Mouse (Mus musculus): Measurements from ENCODE around the gene Aimp1. TPM values are rescaled to one million over a fixed set of nuclear protein-coding genes. Genes with fewer than 3 reads are reported as not detected.

Gene Aimp1
- total and polyA plus RNA-seq, 2 experiments from 2014 or later, result 25.8 to 57.4 TPM

DNA sequence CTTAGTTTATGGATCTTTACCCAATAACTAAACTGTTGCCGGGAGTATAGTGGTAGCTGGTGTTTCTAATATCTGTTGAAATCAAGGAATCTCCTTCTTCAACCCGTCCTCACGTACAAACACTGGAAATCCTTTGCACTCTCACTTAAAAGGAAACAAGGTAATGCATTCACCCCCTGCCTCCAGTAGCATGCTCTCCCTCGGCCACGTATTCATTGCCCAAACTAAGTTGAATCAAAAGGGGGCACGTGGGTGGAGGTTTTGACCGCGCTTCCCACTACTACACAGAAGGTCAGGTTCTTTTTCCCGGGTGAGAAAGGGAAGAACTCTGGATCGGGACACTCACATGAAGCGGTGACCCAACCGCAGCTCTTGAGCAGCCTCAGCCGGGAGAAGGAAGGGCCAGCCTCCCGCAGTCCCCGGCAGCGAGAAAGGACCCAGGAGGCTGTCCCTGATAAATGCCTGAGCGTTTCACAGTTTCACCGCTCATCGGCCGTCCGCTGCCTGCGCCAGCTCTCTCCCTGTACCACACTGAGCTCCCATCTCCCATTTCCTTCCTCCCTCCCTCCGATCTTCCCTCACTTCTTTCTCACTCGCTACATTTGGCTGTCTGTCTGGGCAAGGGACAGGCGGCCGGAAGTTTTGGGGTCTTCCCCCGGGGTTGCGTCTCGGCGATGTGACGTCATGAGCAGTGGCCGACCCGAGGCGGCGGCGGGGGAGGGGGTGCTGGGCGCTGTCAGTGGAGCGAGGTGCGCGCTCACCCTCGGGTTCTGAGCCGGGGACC lies 531 bp downstream of the Aimp1 start, which contains the start of gene Tbck:
TSS of gene Tbck (plus strand) at position 698 of the 784 bp plus-strand sequence.
- DNase-seq (ENCODE audit: low spot score), result peak; percentile 96
- under 1% methylated on average over 42 of the region's 42 CpGs for WGBS
- Histone ChIP-seq H3K9ac (replicated peaks; ENCODE audit: low read length) (peak within 1 kb of the TSS; percentile 88), H3K9me3 (ENCODE audit: low read length) (no peaks in the 10 kb centered on the region), H3K27me3 (ENCODE audit: insufficient read depth, low read length) (no peaks in the 10 kb centered on the region), H3K4me2 (ENCODE audit: low read depth, low read length) (peak within 1 kb of the TSS; percentile 82), H3K4me3 (ENCODE audit: low read length) (peak within 1 kb of the TSS; percentile 86), H3K36me3 (ENCODE audit: insufficient read depth, low read length) (peaks cover 4% of the 10 kb centered on the region; the same call in 1 of the 2 replicates), H3K27ac (peak within 1 kb of the TSS; percentile 91), H3K4me1 (ENCODE audit: insufficient read depth, low read length) (peaks cover 4% of the 10 kb centered on the region; the same call in 1 of the 2 replicates)
- peak; percentile 99 for ATAC-seq
- peak; percentile 29; the same call in 1 of the 2 replicates for TF ChIP-seq CTCF (IDR thresholded peaks at IDR 0.05; ENCODE audit: low read depth)

DNA sequence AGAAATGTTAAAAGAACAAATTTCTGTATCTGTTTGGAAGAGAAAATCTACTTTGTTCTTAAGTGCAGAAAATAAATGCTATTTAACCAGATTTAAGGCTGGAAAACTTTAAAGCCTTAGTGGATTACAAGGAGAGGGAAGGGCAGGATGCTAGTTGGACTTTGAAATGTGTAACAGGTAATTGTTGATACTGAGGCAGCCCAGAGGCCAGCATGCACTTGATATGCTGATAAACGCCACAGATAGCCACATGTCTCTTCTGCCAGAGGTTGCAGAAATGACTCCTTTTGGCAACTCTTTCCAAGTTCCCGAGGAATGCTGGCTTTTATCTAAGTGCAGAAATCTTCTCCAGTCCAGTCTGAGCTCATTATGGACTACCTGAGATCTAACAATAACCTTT lies 6.7 kb downstream of the Aimp1 start:
- Histone ChIP-seq H3K9ac (replicated peaks; ENCODE audit: low read length) (no peak overlapping the region), H3K36me3 (ENCODE audit: insufficient read depth, low read length) (peaks cover 13% of the 10 kb centered on the region), H3K4me3 (ENCODE audit: low read length) (no peak overlapping the region), H3K9me3 (ENCODE audit: low read length) (no peaks in the 10 kb centered on the region), H3K27me3 (ENCODE audit: insufficient read depth, low read length) (no peaks in the 10 kb centered on the region), H3K4me1 (ENCODE audit: insufficient read depth, low read length) (no peaks in the 10 kb centered on the region), H3K4me2 (ENCODE audit: low read depth, low read length) (no peak overlapping the region), H3K27ac (no peak overlapping the region)
- DNase-seq (ENCODE audit: low spot score) (no peak), ATAC-seq (no peak)
- 89% methylated on average over 2 of the region's 2 CpGs for WGBS
- TF ChIP-seq CTCF (IDR thresholded peaks at IDR 0.05; ENCODE audit: low read depth), result no peak

DNA sequence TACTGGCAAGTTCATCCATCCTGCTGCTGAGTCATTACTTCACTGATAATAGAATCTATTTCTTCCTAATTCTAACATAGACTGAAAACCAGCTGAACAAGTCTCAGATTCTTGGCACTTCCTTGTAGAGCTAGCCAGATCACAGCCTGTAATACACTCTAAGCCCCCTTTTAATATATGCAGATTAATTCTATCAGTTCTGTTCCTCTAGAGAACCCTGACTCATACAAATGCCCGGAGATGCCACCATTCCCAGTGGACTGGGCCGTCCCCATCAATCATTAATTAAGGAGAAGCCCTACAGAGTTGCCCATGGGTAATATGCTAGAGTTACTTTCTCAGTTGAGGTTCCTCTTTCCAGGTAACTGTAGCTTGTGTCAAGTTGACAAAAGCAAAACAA lies 28.2 kb downstream of the Aimp1 start:
- H3K9me3 ChIP-seq (ENCODE audit: low read length), result no peaks in the 10 kb centered on the region
- no peaks in the 10 kb centered on the region for H3K27me3 ChIP-seq (ENCODE audit: insufficient read depth, low read length)
- H3K4me3 ChIP-seq (ENCODE audit: low read length), result no peak overlapping the region
- no peak overlapping the region for H3K4me2 ChIP-seq (ENCODE audit: low read depth, low read length)
- H3K4me1 ChIP-seq (ENCODE audit: insufficient read depth, low read length), result no peaks in the 10 kb centered on the region
- no peak for TF ChIP-seq CTCF (IDR thresholded peaks at IDR 0.05; ENCODE audit: low read depth)
- no peak overlapping the region for H3K27ac ChIP-seq
- DNase-seq (ENCODE audit: low spot score), result no peak
- no peak overlapping the region for H3K9ac ChIP-seq (replicated peaks; ENCODE audit: low read length)
- 59% methylated on average over 2 of the region's 2 CpGs for WGBS
- H3K36me3 ChIP-seq (ENCODE audit: insufficient read depth, low read length), result peaks cover 16% of the 10 kb centered on the region
- no peak for ATAC-seq

DNA sequence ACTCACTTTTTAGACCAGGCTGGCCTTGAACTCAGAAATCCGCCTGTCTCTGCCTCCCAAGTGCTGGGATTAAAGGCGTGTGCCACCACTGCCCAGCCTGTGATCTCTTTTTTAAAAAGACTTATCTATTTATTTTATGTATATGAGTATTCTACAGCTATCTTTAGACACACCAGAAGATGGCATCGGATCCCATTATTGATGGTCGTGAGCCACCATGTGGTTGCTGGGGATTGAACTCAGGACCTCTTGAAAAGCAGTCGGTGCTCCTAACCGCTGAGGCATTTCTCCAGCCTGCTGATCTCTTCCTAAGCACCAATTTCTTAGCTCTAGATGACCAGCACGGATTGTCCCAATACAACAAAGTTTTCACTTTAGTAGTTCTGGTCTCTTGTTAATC lies 30.2 kb downstream of the Aimp1 start:
- Histone ChIP-seq H3K9me3 (ENCODE audit: low read length) (no peaks in the 10 kb centered on the region), H3K9ac (replicated peaks; ENCODE audit: low read length) (no peak overlapping the region), H3K27me3 (ENCODE audit: insufficient read depth, low read length) (no peaks in the 10 kb centered on the region), H3K4me2 (ENCODE audit: low read depth, low read length) (no peak overlapping the region), H3K27ac (no peak overlapping the region), H3K4me3 (ENCODE audit: low read length) (no peak overlapping the region), H3K4me1 (ENCODE audit: insufficient read depth, low read length) (no peaks in the 10 kb centered on the region), H3K36me3 (ENCODE audit: insufficient read depth, low read length) (peaks cover 3% of the 10 kb centered on the region; the same call in 1 of the 2 replicates)
- WGBS, result 90% methylated on average over 7 of the region's 7 CpGs
- TF ChIP-seq CTCF (IDR thresholded peaks at IDR 0.05; ENCODE audit: low read depth), result no peak
- ATAC-seq (no peak), DNase-seq (ENCODE audit: low spot score) (no peak)

DNA sequence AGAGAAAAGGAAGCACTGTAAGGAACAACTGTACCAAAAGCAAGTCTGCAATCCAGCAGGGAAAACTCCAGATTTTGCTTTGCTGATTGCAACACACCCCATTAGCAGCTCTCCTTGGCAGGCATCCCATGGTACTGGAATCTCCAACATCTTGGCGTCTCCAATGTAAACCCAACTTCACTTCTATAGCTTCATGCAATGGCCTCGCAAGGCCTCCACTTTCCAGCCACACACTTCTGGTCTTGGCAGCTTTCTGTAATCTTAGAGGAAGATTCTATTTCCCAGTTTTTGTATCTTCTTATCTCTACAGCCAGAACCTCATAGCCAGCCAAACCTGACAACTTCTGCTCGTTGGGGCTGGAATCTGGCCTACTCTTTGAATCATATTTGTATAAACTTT lies 32.4 kb downstream of the Aimp1 start:
- H3K4me3 ChIP-seq (ENCODE audit: low read length), result no peak overlapping the region
- H3K9ac ChIP-seq (replicated peaks; ENCODE audit: low read length), result no peak overlapping the region
- H3K4me2 ChIP-seq (ENCODE audit: low read depth, low read length), result no peak overlapping the region
- no peaks in the 10 kb centered on the region for H3K4me1 ChIP-seq (ENCODE audit: insufficient read depth, low read length)
- TF ChIP-seq CTCF (IDR thresholded peaks at IDR 0.05; ENCODE audit: low read depth), result no peak
- 82% methylated on average over 3 of the region's 3 CpGs for WGBS
- H3K36me3 ChIP-seq (ENCODE audit: insufficient read depth, low read length), result no peaks in the 10 kb centered on the region
- DNase-seq (ENCODE audit: low spot score) (no peak), ATAC-seq (no peak)
- H3K27me3 ChIP-seq (ENCODE audit: insufficient read depth, low read length), result no peaks in the 10 kb centered on the region
- H3K27ac ChIP-seq, result no peak overlapping the region
- no peaks in the 10 kb centered on the region for H3K9me3 ChIP-seq (ENCODE audit: low read length)

DNA sequence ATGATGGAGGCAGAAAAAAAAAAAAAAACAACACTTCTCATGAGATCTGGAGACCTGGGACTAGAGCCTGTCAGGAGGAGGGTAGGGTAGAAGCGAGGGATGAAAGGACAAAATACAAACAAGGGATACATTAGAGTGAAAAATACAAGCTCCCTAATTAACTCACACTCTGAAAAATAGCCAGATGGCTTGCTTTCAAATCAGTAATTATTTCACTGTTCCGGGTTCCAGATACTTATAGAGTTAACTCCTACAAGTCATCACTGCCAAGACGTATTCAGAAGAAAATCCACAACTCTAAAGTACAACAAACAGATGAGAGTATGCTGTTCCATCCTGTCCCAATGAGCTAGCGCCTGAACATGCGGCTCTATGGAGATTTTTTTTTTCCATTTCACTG lies 34.0 kb downstream of the Aimp1 start:
- no peak overlapping the region for H3K27ac ChIP-seq
- no peak for TF ChIP-seq CTCF (IDR thresholded peaks at IDR 0.05; ENCODE audit: low read depth)

DNA sequence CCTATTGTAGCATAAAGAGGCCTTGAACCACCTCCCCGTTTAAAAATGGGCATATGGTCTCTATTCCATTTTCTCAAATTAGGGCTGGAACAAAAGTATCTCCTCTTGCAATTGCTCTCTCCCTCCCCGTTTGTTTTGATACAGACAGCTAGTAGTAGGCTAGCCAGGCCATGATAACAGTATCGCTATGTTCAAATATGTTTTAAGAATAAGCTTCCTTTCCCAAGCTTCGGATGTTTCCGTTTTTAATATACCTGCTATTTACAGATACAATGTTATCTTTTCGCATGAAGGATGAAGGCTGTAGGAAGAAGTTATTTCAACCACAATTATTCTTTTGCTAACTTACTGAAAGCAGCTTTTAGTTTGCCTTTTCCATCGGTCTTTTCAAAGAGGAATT lies 34.8 kb downstream of the Aimp1 start:
- H3K4me2 ChIP-seq (ENCODE audit: low read depth, low read length), result no peak overlapping the region
- no peaks in the 10 kb centered on the region for H3K4me1 ChIP-seq (ENCODE audit: insufficient read depth, low read length)
- ATAC-seq, result no peak
- TF ChIP-seq CTCF (IDR thresholded peaks at IDR 0.05; ENCODE audit: low read depth), result no peak
- H3K27ac ChIP-seq, result no peak overlapping the region
- H3K4me3 ChIP-seq (ENCODE audit: low read length), result no peak overlapping the region
- no peaks in the 10 kb centered on the region for H3K9me3 ChIP-seq (ENCODE audit: low read length)
- no peaks in the 10 kb centered on the region for H3K36me3 ChIP-seq (ENCODE audit: insufficient read depth, low read length)
- no peak for DNase-seq (ENCODE audit: low spot score)
- no peak overlapping the region for H3K9ac ChIP-seq (replicated peaks; ENCODE audit: low read length)
- WGBS, result 83% methylated on average over 7 of the region's 7 CpGs
- H3K27me3 ChIP-seq (ENCODE audit: insufficient read depth, low read length), result no peaks in the 10 kb centered on the region

More for the DNA sequence above, 34.0 kb downstream of the Aimp1 start:
- 70% methylated on average over 5 of the region's 5 CpGs for WGBS
- DNase-seq (ENCODE audit: low spot score) (no peak), ATAC-seq (no peak)
- no peak overlapping the region for H3K4me2 ChIP-seq (ENCODE audit: low read depth, low read length)
- no peaks in the 10 kb centered on the region for H3K4me1 ChIP-seq (ENCODE audit: insufficient read depth, low read length)
- H3K9me3 ChIP-seq (ENCODE audit: low read length), result no peaks in the 10 kb centered on the region
- H3K36me3 ChIP-seq (ENCODE audit: insufficient read depth, low read length), result no peaks in the 10 kb centered on the region
- H3K27me3 ChIP-seq (ENCODE audit: insufficient read depth, low read length), result no peaks in the 10 kb centered on the region
- no peak overlapping the region for H3K9ac ChIP-seq (replicated peaks; ENCODE audit: low read length)
- H3K4me3 ChIP-seq (ENCODE audit: low read length), result no peak overlapping the region

Measured in hindbrain, postnatal 0 days (tissue).